Mouse (Mus musculus): ENCODE data around the gene Ocrl. TPM values are rescaled to one million over a fixed set of nuclear protein-coding genes. Genes with fewer than 3 reads are reported as not detected.

The Ocrl gene
- polyA plus RNA-seq, 1 experiment: 46.6 TPM

GRCm38 (mm10) chrX:47927981-47928380, 15.8 kb downstream of the Ocrl start:
- no peak for DNase-seq (ENCODE audit: low read depth)
- no peak for TF ChIP-seq POLR2A (IDR thresholded peaks at IDR 0.05; ENCODE audit: borderline replicate concordance, extremely low read depth, insufficient read depth, insufficient read length, poor library complexity, severe bottlenecking)
- TF ChIP-seq CTCF (IDR thresholded peaks at IDR 0.05; ENCODE audit: borderline replicate concordance, extremely low read depth, insufficient read depth, insufficient read length): no peak

DNA sequence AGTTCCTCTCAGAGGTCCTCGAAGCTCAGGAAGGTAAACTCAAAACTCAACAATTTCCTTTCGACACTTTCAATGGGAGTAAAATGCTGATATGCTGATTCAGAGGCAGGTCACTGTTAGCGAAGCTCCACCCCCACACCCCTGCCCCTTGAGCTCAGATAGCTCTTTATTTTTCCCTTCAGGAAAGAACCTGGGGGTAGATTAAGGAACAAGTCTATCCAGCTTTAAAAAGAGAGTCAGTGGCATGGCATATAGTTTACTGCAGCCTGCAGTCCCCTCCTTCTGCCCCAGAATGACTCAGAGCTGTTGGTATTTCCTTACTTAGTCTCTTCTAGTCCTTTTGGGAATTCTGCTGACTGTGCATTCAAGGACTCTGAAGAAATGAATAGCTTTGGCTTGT, 18.3 kb downstream of the Ocrl start:
- no peak for TF ChIP-seq POLR2A (IDR thresholded peaks at IDR 0.05; ENCODE audit: borderline replicate concordance, extremely low read depth, insufficient read depth, insufficient read length, poor library complexity, severe bottlenecking)
- TF ChIP-seq CTCF (IDR thresholded peaks at IDR 0.05; ENCODE audit: borderline replicate concordance, extremely low read depth, insufficient read depth, insufficient read length): no peak
- DNase-seq (ENCODE audit: low read depth): no peak

GRCm38 (mm10) chrX:47934352-47934751, 22.2 kb downstream of the Ocrl start:
- DNase-seq (ENCODE audit: low read depth): no peak
- TF ChIP-seq CTCF (IDR thresholded peaks at IDR 0.05; ENCODE audit: borderline replicate concordance, extremely low read depth, insufficient read depth, insufficient read length) (no peak), POLR2A (IDR thresholded peaks at IDR 0.05; ENCODE audit: borderline replicate concordance, extremely low read depth, insufficient read depth, insufficient read length, poor library complexity, severe bottlenecking) (no peak)

GRCm38 (mm10) chrX:47936885-47937284, 24.7 kb downstream of the Ocrl start:
- TF ChIP-seq POLR2A (IDR thresholded peaks at IDR 0.05; ENCODE audit: borderline replicate concordance, extremely low read depth, insufficient read depth, insufficient read length, poor library complexity, severe bottlenecking) (no peak), CTCF (IDR thresholded peaks at IDR 0.05; ENCODE audit: borderline replicate concordance, extremely low read depth, insufficient read depth, insufficient read length) (no peak)
- peak; percentile 37 for DNase-seq (ENCODE audit: low read depth)

DNA sequence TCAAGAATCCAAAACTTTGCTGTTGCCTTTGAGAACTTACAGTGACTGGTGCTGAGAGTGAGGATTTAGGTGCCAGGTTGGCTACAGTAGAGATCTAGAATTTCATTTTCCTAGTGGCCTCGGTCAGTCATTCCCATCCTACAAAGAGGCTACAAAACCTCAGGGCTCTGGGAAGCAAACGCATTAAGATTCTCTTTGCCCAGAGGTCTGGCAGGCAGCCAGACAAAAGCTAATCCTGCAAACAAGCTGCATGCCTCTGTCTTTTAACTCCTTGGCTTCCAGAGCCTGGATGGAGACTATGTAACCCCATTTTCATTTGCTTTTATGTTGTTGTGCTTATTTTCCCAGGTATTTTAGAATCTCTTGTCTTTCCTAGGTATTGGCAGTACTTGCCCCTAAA, 25.6 kb downstream of the Ocrl start:
- peak; percentile 92 for DNase-seq (ENCODE audit: low read depth)
- TF ChIP-seq CTCF (IDR thresholded peaks at IDR 0.05; ENCODE audit: borderline replicate concordance, extremely low read depth, insufficient read depth, insufficient read length) (no peak), POLR2A (IDR thresholded peaks at IDR 0.05; ENCODE audit: borderline replicate concordance, extremely low read depth, insufficient read depth, insufficient read length, poor library complexity, severe bottlenecking) (no peak)

GRCm38 (mm10) chrX:47949729-47950128, 37.5 kb downstream of the Ocrl start:
- DNase-seq (ENCODE audit: low read depth): peak; percentile 72
- TF ChIP-seq POLR2A (IDR thresholded peaks at IDR 0.05; ENCODE audit: borderline replicate concordance, extremely low read depth, insufficient read depth, insufficient read length, poor library complexity, severe bottlenecking) (no peak), CTCF (IDR thresholded peaks at IDR 0.05; ENCODE audit: borderline replicate concordance, extremely low read depth, insufficient read depth, insufficient read length) (no peak)

DNA sequence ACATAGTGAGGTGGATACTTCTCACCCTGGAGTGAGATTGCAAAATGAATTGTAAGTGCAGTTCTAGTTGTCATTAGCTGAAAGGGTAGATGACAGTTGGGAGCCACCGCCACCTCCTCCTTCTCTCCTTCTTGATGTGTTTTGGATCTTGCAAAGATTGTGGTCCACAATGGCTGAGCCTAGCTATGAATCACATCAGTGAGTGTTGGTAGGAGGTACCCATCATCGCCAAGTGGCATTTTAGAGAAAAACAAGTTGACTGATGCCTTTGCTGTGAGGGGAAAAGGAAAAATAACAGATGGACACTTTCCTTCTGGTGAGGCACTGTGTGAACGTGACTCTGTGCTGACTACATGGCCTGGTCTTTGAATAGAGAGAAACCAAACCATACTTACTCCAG, 50.4 kb downstream of the Ocrl start:
- TF ChIP-seq CTCF (IDR thresholded peaks at IDR 0.05; ENCODE audit: borderline replicate concordance, extremely low read depth, insufficient read depth, insufficient read length) (no peak), POLR2A (IDR thresholded peaks at IDR 0.05; ENCODE audit: borderline replicate concordance, extremely low read depth, insufficient read depth, insufficient read length, poor library complexity, severe bottlenecking) (no peak)
- DNase-seq (ENCODE audit: low read depth): no peak

DNA sequence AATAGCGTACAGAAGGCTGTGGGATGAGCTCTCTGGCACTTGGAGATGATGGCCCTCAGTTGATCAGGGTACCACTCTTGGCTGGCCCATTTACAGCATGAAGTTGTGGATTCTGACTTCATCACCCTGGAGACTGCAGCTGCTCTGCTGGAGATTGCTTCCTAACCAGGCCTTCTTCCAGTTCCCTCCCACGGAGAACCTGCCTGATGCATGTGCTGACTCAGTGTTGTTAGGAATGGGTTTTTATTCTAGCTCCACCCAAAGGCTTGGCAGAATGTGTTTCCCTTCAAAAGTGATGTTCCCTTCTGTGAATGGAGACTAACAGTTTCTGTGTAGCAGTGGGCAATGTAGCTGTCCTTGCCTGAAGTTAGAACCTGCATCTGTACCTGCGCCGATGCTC, 58.2 kb downstream of the Ocrl start:
- DNase-seq (ENCODE audit: low read depth): no peak
- no peak for TF ChIP-seq POLR2A (IDR thresholded peaks at IDR 0.05; ENCODE audit: borderline replicate concordance, extremely low read depth, insufficient read depth, insufficient read length, poor library complexity, severe bottlenecking)
- TF ChIP-seq CTCF (IDR thresholded peaks at IDR 0.05; ENCODE audit: borderline replicate concordance, extremely low read depth, insufficient read depth, insufficient read length): no peak

- TF ChIP-seq CTCF (IDR thresholded peaks at IDR 0.05; ENCODE audit: borderline replicate concordance, extremely low read depth, insufficient read depth, insufficient read length): no peak
- no peak for TF ChIP-seq POLR2A (IDR thresholded peaks at IDR 0.05; ENCODE audit: borderline replicate concordance, extremely low read depth, insufficient read depth, insufficient read length, poor library complexity, severe bottlenecking)
- DNase-seq (ENCODE audit: low read depth): no peak
Observed at GRCm38 (mm10) chrX:47970864-47971263, 58.7 kb downstream of the Ocrl start.

- TF ChIP-seq POLR2A (IDR thresholded peaks at IDR 0.05; ENCODE audit: borderline replicate concordance, extremely low read depth, insufficient read depth, insufficient read length, poor library complexity, severe bottlenecking) (no peak), CTCF (IDR thresholded peaks at IDR 0.05; ENCODE audit: borderline replicate concordance, extremely low read depth, insufficient read depth, insufficient read length) (no peak)
- peak; percentile 37 for DNase-seq (ENCODE audit: low read depth)
Observed at GRCm38 (mm10) chrX:47971366-47972128, 59.4 kb downstream of the Ocrl start.

- TF ChIP-seq CTCF (IDR thresholded peaks at IDR 0.05; ENCODE audit: borderline replicate concordance, extremely low read depth, insufficient read depth, insufficient read length) (no peak), POLR2A (IDR thresholded peaks at IDR 0.05; ENCODE audit: borderline replicate concordance, extremely low read depth, insufficient read depth, insufficient read length, poor library complexity, severe bottlenecking) (no peak)
- no peak for DNase-seq (ENCODE audit: low read depth)
Observed at GRCm38 (mm10) chrX:47976551-47976950, 64.4 kb downstream of the Ocrl start.

DNA sequence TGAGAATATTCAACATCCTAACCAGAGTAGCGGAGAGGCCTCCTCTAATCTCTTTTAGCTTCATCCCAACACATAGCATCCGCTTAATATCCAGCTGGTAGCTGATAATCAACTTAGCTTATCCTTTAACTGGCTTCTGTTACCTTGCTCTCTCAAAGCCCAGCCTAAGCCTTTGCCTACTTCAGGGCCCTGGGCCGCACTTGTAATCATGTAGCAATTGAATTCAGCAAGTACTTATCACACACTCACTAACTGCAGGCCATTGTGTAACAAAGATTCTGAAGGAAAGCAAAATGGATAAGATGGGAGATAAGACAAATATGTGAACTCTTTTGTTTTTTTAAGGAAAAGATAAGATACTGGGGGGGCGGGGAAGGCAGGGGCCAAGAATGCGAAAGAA, 64.9 kb downstream of the Ocrl start:
- DNase-seq (ENCODE audit: low read depth): no peak
- TF ChIP-seq CTCF (IDR thresholded peaks at IDR 0.05; ENCODE audit: borderline replicate concordance, extremely low read depth, insufficient read depth, insufficient read length) (no peak), POLR2A (IDR thresholded peaks at IDR 0.05; ENCODE audit: borderline replicate concordance, extremely low read depth, insufficient read depth, insufficient read length, poor library complexity, severe bottlenecking) (no peak)
